Mouse (Mus musculus) brain, embryonic 14.5 days (tissue): ENCODE measurements at regions not wholly inside any gene's neighbourhood (a gene's known extent, or its start where the extent isn't known, plus 50 kb on each side); places are given as distances from the start of the nearest gene placed in this dataset.
"Not testable (repeated sequence)": the region's sequence is repeated elsewhere in the genome, so short reads cannot be mapped to it uniquely, and the experiment has no call there.

Experiments
- DNase-seq: peaks from one replicate; pipeline ENCODE4 v3.0.0-alpha.2; 2011; ENCODE audit warnings: low read depth
- CTCF ChIP-seq: fragments of 200-500 bp; IDR thresholded peaks from 2 replicates; pipeline ENCODE4 v1.5.1; 2012; ENCODE audit warnings: inconsistent platforms, mild to moderate bottlenecking, moderate library complexity, borderline replicate concordance; ENCODE audit not compliant: insufficient read depth, insufficient read length; ENCODE audit errors: extremely low read depth
- POLR2A ChIP-seq: fragments of 200-500 bp; IDR thresholded peaks from 2 replicates; pipeline ENCODE4 v1.6.1; 2012; ENCODE audit warnings: mild to moderate bottlenecking, inconsistent platforms, borderline replicate concordance; ENCODE audit not compliant: poor library complexity, insufficient read depth, insufficient read length, severe bottlenecking; ENCODE audit errors: extremely low read depth

DNA sequence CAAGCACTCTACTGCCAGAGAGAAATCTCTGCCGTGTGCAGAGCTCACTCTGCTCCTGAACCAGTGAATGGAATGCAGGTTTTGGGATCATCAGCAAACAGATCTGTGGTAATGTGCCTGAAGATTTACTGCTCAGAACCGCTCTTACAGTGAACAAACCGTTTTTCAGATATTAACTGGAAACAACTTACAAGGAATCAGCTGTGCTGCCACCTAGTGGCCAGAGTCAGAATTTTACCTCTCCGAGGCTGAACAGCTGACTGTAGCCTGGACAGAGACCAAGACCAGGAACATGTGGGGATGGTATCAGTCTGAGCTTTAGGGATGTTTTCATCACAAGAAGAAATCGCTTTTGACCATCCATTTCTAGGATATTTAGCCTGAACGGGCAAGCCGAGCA is 65.3 kb downstream of the Gm15023 start:
- not testable (repeated sequence) for DNase-seq

DNA sequence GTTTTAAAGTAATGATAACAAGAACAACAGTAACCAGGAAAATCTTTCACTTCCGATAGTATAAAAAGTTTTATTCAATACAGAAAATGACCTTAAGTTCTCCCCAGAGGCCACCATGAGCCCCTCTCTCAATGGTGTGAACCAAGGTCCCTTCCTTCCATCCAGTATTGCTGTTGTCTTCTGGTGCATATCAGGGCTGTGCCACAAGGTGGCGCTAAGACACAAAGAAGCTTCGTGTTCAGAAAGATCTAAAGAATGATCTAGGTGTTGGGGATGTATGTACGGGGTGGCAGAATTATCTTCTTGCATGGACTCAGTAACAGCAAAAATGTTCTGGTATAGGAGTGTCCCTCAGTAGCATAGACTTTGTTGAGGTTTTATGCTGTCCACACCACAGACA is 66.6 kb downstream of the Gm15023 start:
- TF ChIP-seq CTCF = peak; percentile 53; the same call in 1 of the 2 replicates

DNA sequence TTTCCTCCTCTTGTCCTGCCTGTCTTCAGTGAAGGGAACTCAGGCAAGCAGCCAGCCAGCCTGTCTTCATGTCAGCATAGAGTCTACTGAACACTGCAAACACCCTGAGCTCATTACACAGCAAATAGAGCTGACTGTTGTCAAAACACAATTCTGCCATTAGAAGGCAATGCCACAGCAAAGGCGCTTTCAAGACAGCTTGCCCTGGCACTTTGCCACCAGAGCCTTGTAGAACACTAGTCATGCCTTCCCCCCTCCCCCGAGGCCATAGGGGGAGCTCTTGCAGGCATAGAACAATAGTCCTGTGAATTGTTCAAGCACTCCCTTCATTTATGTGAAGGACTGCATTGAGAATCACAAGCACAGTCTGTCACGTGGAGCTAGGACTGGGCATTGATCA is 75.8 kb downstream of the Gm15023 start:
- peak; percentile 93 for DNase-seq
- TF ChIP-seq CTCF (no peak), POLR2A (no peak)

More for the DNA sequence above, 66.6 kb downstream of the Gm15023 start:
- DNase-seq = peak; percentile 65

DNA sequence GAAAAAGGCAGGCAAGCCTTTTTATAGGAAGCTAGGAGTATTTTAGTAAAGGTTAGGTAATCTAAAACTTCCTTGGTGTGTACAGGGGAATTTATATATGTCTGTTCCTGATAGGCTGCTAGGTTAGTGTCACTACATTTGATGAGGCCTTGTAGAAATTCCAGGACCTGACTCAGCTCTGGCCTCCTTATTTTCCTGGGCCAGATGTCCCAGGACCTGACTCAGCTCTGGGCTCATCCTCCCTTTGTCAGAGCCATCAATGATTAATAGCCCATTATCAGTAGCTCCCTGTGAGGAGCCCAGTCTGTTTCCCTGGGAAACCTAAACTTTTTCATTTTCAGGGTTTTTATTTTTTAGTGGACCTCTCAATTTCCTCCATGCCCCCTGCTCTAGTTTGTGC is 79.3 kb downstream of the Gm15023 start:
- no peak for TF ChIP-seq CTCF
- no peak for TF ChIP-seq POLR2A
- no peak for DNase-seq

DNA sequence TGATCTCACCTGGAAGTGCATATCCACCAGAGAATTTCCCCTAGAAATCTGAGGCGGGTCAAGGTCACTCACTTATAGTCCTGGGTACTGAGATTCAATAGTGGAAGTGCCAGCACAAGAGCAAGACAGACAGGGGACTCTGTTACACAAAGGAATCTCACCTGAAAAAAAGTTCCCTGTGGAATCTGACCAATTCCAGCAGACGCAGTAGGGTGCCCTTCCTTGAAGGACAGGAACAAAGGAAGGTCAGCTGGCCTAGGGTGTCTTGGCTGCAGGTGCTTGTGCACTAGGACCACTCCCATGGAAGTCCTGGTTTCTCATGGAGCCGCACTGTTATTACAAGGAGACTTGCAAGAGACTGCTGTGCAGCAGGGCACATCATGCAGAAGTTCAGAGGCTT is 81.2 kb downstream of the Gm15023 start:
- no peak for DNase-seq

DNA sequence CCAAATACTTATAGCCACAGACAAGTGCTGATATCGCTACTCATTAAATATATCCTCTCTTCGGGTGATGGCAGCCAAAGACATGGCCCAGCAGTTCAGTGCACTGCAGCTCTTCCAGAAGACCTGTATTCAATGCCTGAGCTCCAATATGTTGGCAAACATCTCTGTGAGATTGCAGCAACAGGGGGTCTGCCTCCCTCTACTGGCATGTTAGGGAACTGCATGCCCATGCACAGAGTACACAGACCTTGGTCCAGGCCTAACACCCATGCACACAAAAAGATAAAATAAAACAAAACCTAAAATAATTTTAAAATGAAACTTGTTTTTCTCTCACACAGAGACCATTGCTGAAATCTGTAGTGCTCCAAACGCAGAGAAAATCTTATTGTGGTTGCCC is 82.1 kb upstream of the Zmat1 start:
- peak; percentile 40 for DNase-seq
- peak; percentile 62; the same call in 1 of the 2 replicates for TF ChIP-seq CTCF

More for the DNA sequence above, 81.2 kb downstream of the Gm15023 start:
- TF ChIP-seq POLR2A (no peak), CTCF (no peak)

DNA sequence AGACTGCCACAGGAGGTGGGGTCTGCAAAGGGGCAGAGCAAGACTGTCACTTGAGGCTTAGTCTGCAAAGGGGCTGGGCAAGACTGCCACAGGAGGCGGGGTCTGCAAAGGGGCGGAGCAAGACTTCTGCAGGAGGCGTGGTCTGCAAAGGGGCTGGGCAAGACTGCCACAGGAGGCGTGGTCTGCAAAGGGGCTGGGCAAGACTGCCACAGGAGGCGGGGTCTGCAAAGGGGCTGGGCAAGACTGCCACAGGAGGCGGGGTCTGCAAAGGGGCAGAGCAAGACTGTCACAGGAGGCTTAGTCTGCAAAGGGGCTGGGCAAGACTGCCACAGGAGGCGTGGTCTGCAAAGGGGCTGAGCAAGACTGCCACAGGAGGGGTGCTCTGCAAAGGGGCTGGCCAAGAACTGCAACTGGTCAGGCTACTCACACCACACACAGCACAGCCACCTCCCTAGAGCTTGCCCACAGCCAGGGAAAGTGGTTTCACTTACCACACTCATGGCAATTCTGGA is 78.1 kb upstream of the Zmat1 start:
- DNase-seq = peak; percentile 16

DNA sequence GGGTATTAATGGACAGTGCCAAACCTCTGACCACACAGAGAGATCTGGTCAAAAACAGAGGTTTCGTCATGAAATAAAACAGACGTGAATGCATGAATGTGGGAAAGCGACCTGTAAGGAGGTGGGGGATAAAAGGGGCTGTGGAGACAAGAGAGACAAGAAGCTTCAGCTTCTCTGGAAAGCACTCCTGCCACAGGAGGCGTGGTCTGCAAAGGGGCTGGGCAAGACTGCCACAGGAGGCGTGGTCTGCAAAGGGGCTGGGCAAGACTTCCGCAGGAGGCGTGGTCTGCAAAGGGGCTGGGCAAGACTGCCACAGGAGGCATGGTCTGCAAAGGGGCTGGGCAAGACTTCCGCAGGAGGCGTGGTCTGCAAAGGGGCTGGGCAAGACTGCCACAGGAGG is 77.6 kb upstream of the Zmat1 start:
- DNase-seq = not testable (repeated sequence)

DNA sequence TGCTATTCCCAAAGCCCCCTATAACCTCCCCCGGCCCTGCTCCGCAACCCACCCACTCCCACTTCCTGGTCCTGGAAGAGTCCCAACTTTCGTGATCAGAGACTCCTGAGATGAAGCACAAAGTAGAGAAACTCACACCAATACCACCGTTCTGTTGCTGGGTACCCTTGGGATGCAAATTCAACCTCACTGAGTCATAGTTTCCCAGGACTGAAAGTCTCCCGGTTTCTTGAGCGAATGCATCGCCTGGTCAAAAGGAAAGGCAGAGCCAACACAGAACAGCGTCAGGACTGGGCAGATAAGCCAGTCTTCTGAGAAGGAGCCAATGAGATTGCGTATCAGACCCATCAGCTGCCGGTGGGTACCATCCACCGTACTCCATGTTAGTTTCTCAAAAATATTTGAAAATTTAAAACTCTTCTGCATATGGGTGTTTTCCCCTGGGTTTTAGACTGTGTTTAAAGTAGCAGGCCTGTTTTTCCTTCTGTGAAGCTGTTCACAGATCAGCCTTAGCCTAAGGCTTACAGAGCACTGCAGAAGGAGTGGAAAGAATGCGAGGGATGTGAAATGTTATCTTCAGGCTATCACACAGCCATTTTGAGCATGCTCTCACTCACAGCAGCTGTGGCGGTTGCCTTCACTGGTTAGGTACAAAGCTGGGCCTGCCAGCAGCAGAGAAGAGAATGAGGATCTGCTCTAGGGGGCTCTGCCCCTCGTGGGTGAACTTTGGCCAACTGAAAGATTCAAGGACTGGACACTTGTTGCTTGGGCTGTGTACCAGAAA is 77.0 kb upstream of the Zmat1 start:
- DNase-seq = not testable (repeated sequence)

DNA sequence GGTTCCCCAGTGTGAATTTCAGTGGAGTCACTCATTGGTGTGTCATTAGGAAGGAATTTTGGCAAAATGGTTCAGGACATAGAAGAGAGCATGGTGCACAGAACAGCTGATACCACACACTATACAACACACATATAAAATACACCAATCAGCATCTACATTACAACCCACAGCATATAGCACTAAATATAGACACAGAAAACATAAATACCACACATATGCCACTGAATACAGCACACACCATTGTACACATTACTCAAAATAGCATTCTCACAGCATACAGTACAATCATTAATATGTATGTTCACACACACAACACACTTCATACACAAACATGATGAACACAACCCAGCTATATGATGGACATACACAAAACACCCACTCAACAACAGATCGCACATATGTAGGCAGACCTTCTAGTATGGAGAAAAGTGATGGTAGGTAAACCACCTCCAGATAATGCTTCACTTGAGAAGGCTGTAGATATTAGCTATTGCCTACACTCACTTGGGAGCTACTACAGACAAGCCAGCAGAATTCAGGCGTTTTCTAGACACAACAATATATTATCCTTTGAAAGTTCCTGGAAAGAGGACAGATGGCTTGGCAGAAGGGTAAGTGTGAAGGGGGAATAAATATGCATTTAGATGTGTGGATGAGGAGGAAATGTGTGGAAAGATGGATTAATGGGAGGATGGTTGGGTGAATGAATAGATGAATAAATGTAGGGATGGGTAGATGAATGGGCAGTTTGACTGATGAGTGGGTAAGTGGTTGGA is 71.6 kb upstream of the Zmat1 start:
- DNase-seq = peak; percentile 56
- no peak for TF ChIP-seq CTCF
- no peak for TF ChIP-seq POLR2A

DNA sequence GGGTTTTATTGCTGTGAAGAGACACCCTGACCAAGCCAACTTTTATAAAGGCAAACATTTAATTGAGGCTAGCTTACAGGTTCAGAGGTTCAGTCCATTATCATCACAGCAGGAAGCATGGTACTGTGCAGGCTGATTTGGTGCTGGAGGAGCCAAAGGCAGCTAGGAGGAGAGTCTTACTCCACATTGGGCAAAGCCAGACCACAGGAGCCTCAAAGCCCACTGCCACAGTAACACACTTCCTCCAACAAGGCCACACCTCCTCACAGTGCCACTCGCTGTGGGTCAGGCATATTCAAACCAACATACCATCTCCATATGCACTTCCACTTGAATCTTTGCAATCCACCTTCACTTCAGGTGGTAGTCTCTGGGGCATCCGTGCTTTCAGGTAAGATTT is 70.4 kb upstream of the Zmat1 start:
- DNase-seq = no peak
- TF ChIP-seq CTCF (no peak), POLR2A (no peak)

DNA sequence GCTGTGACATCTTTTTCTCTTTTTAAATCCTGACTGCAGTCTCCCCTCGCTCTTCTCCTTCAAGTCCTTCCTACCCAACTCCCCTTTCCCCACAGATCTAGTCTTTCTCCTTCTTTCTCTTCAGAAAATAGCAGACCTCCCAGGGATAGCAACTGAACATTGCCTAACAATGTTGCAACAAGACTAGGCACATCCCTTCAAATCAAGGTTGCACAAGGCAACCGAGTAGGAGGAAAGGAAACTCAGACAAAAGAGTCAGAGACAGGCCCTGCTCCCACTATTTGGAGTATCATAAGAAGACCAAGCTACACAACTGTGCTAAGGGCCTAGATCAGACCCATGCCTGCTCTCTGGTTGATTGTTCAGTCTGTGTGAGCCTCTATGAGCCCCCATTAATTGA is 66.9 kb upstream of the Zmat1 start:
- no peak for DNase-seq
- TF ChIP-seq CTCF = no peak
- TF ChIP-seq POLR2A = no peak

DNA sequence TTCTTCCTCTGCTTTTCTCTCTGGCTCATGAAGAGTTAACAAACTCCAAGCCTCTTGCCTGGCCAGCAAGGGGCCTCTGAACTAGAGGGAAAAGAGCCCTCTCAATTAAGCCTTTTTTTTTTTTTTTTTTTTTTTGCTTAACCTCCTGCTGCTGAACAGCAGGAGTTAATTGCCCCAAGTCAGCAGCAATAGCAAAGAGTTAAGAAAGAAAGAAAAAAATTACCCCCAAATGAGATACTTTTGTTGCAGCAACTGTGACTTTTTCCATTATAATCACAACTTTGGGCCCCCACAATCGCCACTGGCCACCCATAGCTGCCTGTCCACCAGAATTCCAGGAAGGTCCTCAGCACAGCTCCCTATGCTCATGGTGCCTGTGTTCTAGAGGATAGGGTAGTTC is 60.4 kb upstream of the Zmat1 start:
- TF ChIP-seq CTCF (no peak), POLR2A (no peak)
- no peak for DNase-seq

DNA sequence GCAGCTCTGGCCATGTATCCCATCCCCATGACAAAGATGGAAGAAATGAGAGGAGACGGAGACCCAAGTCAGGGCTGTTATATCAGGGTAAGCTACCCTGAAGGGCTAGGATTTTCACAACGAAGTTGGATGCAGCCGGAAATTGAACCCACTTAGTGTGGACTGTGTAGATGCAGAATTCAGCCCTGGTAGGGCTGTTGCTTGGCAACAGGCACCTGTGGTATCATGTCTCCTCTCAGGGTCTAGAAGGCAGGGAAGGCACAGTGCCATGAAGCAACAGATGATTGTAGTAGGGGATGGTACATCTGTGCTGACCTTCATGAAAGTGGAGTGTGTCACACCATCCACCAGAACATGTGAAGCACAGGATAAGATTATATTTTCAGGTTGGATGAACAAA is 51.2 kb upstream of the Zmat1 start:
- peak; percentile 3 for DNase-seq
- TF ChIP-seq CTCF (no peak), POLR2A (no peak)
